Mouse (Mus musculus) hindbrain, embryonic 15.5 days (tissue): ENCODE measurements around the gene Pdlim7. TPM values are rescaled to one million over a fixed set of nuclear protein-coding genes. Genes with fewer than 3 reads are reported as not detected.

ENCODE experiments used
- ATAC-seq: fragments of 200-750 bp; cut with Nextera tagmentation; 2 replicates; pipeline ENCODE4 v1.8.0; 2017; ENCODE audit warnings: low read depth, moderate number of reproducible peaks, moderate TSS enrichment; ENCODE audit not compliant: low FRiP score
- H3K27ac ChIP-seq: fragments of 300-500 bp; sonication (generic); replicated peaks from 2 replicates; pipeline ENCODE4 v1.5.1; 2015; ENCODE audit warnings: mild to moderate bottlenecking, inconsistent platforms
- H3K27me3 ChIP-seq: fragments of 300-500 bp; sonication (generic); 2 replicates; pipeline ENCODE4 v1.6.1; 2015; ENCODE audit warnings: control low read depth, inconsistent platforms
- H3K36me3 ChIP-seq: fragments of 300-500 bp; sonication (generic); 2 replicates; pipeline ENCODE4 v1.6.1; 2015; ENCODE audit warnings: control low read depth, inconsistent platforms
- H3K4me1 ChIP-seq: fragments of 300-500 bp; sonication (generic); replicated peaks from 2 replicates; pipeline ENCODE4 v1.6.1; 2015; ENCODE audit warnings: control low read depth, inconsistent platforms
- H3K4me2 ChIP-seq: fragments of 300-500 bp; sonication (generic); 2 replicates; pipeline ENCODE4 v1.6.1; 2015; ENCODE audit warnings: moderate library complexity, mild to moderate bottlenecking, inconsistent platforms
- H3K4me3 ChIP-seq: fragments of 300-500 bp; sonication (generic); 2 replicates; pipeline ENCODE4 v1.5.1; 2015; ENCODE audit warnings: mild to moderate bottlenecking, inconsistent platforms
- H3K9ac ChIP-seq: fragments of 300-500 bp; sonication (generic); 2 replicates; pipeline ENCODE4 v1.6.1; 2015; ENCODE audit warnings: inconsistent platforms
- H3K9me3 ChIP-seq: fragments of 300-500 bp; sonication (generic); 2 replicates; pipeline ENCODE4 v1.6.1; 2016; ENCODE audit warnings: control low read depth, inconsistent platforms
- WGBS: fragments of 180-500 bp; shearing (Covaris S2); methylation state at CpG from one replicate; pipeline ENCODE4 v1.1.7; 2015; 5-methylcytosine and 5-hydroxymethylcytosine counted together
- polyA plus RNA-seq: library from polyadenylated mRNA; unstranded; fragments of >200 nt; fragmentation: Nextera tagmentation; extraction: Ambion mirVana; gene quantifications from 2 replicates; pipeline ENCODE4 v1.2.1, GENCODE M21; 2015

Gene Pdlim7
- polyA plus RNA-seq, 1 experiment from 2014 or later = 171 TPM

DNA sequence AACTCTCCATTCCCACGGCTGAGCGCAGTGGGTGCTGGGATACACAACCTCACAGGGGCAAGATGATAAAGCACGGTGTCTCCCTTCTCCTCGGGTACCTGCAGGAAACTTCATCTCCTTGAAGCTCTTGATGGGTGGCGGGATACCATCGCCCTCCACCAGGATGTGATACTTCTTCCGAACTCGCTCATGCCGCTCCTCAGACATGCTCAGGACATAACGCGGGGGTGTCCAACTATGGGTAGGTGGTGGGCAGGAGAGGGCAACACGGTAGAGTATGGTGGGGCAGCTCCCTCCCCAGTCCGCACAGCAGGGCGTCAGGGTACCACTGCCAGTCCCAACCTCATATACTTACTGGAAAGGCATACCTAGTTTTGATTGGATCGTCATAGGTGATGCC is 21.7 kb upstream of the Pdlim7 start:
- no peaks in the 10 kb centered on the region for H3K9me3 ChIP-seq
- no peak overlapping the region for H3K27ac ChIP-seq
- H3K4me1 ChIP-seq = peaks cover 19% of the 10 kb centered on the region
- WGBS = 96% methylated on average over 15 of the region's 15 CpGs
- H3K36me3 ChIP-seq = peaks cover 63% of the 10 kb centered on the region
- H3K4me3 ChIP-seq = peak overlapping the region; percentile 72
- H3K27me3 ChIP-seq = no peaks in the 10 kb centered on the region
- peak overlapping the region; percentile 80 for H3K9ac ChIP-seq
- ATAC-seq = no peak
- H3K4me2 ChIP-seq = peak overlapping the region; percentile 93

DNA sequence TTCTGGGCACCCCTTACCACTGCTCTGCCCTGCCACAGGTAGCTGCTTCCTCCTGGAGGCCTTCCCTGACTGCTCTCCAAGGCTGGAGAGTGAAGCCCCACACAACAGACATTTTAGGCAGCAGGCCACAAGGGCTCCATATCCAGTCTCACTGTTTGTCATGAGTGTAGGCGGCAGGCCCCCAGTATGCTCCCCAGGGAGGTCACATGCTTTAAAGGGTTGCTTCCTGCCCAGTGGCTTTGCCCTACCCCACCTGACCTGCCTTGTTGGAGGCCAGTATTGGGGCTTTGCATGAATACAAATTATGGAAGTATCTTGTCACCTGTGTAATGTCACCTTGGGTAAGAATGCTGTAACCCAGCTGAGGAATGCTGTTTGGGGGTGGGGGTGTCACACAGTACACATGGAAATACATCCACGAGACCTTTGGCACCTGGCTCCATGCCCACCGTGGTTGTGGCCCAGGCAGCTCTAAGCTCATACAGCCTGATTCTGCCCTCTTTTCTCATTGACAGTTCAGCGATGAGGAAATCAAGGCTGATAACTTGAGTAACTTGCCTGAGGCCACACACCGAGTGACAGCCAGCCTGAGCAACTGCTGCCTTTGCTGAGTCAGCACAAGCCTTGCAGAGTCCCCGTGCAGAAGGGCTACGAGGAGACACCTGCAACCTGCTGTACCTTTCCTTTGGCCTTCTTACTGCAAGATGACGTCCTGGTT is 15.9 kb upstream of the Pdlim7 start, which contains the start of gene Dok3:
Gene Dok3, minus strand, starts transcription at position 99 of the 718 bp plus-strand sequence.
- no peak for ATAC-seq
- WGBS = 83% methylated on average over 8 of the region's 8 CpGs
- Histone ChIP-seq H3K4me3 (no peak within 1 kb of the TSS), H3K4me2 (no peak within 1 kb of the TSS), H3K9ac (no peak within 1 kb of the TSS), H3K36me3 (peaks cover 43% of the 10 kb centered on the region), H3K27ac (no peak within 1 kb of the TSS), H3K9me3 (no peaks in the 10 kb centered on the region), H3K4me1 (no peaks in the 10 kb centered on the region), H3K27me3 (no peaks in the 10 kb centered on the region)

DNA sequence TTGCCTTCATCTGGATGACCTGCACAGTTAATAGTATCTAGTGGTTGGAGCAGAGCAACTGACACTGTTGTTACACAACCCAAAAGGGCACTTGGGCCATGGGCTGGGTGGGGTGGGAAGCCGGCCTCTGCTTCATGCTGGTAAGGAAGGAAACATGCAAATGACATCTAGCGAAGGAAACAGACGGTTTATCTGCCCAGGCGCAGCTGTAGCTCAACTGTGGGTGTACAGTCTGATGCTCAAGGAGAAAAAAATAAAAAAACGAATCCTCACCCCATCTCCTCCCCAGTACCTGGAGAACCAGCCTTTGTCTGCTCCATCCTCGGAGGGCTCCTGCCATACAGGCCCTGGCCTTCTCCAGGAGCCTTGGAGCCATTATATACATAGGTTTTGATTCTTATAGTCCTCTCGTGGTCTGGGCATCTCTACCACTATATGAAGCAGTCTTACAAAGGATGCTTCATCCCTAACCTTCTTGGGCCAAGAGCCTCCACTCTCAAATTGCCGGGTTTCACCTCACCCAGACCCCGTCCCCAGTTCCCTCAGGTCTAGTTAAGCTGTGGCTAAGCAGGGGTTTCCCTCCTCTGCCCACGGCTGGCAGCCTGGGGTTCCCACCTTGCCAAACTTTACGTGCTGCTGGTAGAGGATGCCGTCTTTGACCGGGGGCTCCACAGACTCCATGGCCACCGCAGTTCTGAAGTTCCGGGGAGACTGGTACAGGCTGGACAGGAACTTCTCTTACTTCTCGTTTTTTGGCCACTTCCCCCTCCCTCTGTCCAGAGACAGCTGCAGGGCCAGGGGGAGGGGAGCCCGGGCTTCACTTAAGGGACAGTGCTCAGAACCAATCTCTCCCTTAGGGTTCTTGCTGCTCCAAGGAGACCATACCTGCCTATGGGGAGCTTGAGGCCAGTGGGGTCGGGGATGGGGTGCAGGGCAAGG is 14.6 kb upstream of the Pdlim7 start:
- Histone ChIP-seq H3K4me3 (no peak overlapping the region), H3K9me3 (no peaks in the 10 kb centered on the region), H3K4me2 (no peak overlapping the region)

DNA sequence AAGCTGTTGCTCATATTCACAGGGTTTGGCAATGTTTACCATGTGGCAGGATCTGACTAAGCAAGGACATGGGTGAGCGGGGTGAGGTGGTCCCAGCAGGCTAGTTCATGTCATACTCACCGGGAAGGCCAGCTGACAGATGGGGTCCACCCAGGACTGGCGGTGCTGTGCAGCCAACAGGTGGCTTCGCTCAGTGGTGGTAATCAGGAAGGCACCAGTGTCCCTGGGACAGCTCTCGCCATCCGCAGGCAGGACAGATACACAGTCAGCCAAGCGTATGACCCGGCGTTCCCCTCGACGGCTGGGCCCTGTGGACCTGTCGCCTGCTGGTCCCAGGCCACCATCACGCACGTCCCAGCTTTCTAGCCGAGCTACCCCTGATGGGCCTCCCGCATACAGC is 13.7 kb upstream of the Pdlim7 start:
- Histone ChIP-seq H3K27ac (no peak overlapping the region), H3K36me3 (peaks cover 27% of the 10 kb centered on the region), H3K9me3 (no peaks in the 10 kb centered on the region), H3K27me3 (no peaks in the 10 kb centered on the region), H3K9ac (no peak overlapping the region), H3K4me3 (no peak overlapping the region), H3K4me2 (no peak overlapping the region), H3K4me1 (no peaks in the 10 kb centered on the region)
- 76% methylated on average over 16 of the region's 16 CpGs for WGBS
- ATAC-seq = 0 out of 2 replicates have a peak, but pooled peaks have one; percentile 12

More for the DNA sequence above, 14.6 kb upstream of the Pdlim7 start:
- ATAC-seq = no peak
- H3K27me3 ChIP-seq = no peaks in the 10 kb centered on the region
- no peaks in the 10 kb centered on the region for H3K4me1 ChIP-seq
- H3K27ac ChIP-seq = no peak overlapping the region
- WGBS = 84% methylated on average over 18 of the region's 18 CpGs
- H3K36me3 ChIP-seq = peaks cover 33% of the 10 kb centered on the region
- H3K9ac ChIP-seq = no peak overlapping the region

DNA sequence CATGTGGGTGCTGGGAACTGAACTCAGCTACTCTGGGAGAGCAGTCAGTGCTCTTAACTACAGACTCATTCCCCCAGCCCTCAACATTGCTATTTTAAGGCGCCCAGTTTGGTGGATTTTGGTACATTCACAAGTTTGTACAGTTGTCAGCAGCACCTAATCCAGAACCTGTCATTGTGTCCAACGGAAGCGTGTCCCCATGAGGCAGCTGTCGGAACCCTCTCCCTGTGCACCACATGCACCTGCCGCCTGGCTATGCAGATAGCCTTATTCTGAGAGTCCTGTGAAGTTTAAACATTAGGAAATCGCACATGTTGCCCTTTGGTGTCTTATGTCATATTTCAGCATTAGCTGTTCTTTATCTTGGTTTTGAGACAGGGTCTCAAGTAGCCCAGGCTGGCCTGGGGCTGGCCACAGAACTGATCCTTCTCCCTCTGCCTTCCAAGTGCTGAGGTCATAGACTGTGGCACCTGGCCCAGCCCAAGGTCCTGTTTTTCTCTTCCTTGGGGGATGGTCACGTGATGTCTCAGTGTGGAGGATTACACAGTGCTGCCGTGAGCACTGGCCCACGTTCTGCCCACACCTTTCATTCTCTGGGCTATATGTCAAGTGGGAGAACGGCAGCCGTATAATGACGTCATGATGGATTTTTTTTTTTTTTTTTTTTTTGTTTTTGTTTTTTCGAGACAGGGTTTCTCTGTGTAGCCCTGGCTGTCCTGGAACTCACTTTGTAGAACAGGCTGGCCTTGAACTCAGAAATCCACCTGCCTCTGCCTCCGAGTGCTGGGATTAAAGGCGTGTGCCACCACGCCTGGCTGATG is 12.5 kb upstream of the Pdlim7 start:
- H3K9ac ChIP-seq = no peak overlapping the region
- 86% methylated on average over 16 of the region's 16 CpGs for WGBS
- ATAC-seq = no peak
- H3K36me3 ChIP-seq = peaks cover 15% of the 10 kb centered on the region
- no peaks in the 10 kb centered on the region for H3K27me3 ChIP-seq
- no peaks in the 10 kb centered on the region for H3K9me3 ChIP-seq
- H3K4me2 ChIP-seq = no peak overlapping the region
- H3K4me1 ChIP-seq = no peaks in the 10 kb centered on the region
- H3K4me3 ChIP-seq = no peak overlapping the region
- H3K27ac ChIP-seq = no peak overlapping the region

DNA sequence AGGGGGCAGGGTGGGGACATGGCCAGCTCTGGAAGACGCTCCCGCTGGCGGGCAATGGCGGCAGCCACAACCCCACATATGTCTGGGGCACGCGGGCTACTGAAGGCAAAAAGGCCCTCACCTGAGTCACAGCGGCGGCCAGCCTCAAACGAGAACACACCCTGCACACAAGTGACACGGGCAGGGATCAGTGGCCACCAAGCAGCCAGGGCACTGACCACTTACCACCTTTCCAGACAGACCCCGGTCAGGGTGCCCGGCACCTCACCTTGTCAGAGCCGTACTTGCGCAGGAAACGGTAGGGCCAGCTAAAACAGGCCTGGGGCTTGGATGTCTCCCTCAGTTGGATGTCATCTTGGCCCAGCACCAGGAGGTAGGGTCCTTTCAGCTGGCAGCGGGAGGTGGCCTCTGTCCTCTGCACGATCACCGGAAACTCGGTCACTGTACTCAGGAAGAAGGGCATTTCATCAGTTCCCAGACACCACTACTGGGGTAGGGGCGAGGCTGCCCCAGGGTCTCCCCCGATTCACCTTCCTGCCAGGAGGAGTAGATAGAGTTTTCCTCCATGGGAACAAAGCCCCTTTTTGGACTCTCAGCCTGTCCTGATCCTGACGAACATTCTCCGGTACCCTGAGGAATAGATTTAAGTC is 10.6 kb upstream of the Pdlim7 start:
- Histone ChIP-seq H3K4me3 (no peak overlapping the region), H3K27ac (no peak overlapping the region), H3K36me3 (no peaks in the 10 kb centered on the region), H3K4me1 (no peaks in the 10 kb centered on the region), H3K27me3 (no peaks in the 10 kb centered on the region), H3K4me2 (no peak overlapping the region), H3K9me3 (no peaks in the 10 kb centered on the region), H3K9ac (no peak overlapping the region)
- WGBS = 90% methylated on average over 23 of the region's 23 CpGs
- ATAC-seq = no peak

DNA sequence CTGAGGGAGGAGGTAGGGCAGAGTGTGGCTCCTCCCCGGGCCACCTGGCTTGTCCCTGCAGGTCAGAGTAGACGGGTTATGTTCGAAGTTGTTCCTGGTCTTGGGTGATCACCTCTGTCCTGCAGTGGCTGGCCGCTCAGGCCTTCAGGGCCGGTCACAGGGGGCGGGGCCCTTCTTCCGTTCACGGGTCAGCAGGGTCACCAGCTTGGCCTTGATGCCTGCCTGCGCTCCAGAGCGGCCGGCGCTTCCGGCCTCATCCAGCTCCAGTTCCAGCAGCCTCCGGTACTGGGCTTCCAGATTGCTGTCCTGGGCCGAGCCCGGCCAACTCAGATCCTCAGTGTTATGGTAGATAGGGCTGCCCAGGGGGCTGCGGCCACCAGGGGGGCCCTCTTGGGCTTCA is 9.8 kb upstream of the Pdlim7 start:
- H3K4me2 ChIP-seq = no peak overlapping the region
- 68% methylated on average over 17 of the region's 17 CpGs for WGBS
- ATAC-seq = no peak
- H3K9ac ChIP-seq = no peak overlapping the region
- no peaks in the 10 kb centered on the region for H3K4me1 ChIP-seq
- H3K36me3 ChIP-seq = no peaks in the 10 kb centered on the region
- H3K9me3 ChIP-seq = no peaks in the 10 kb centered on the region
- no peaks in the 10 kb centered on the region for H3K27me3 ChIP-seq
- no peak overlapping the region for H3K27ac ChIP-seq
- no peak overlapping the region for H3K4me3 ChIP-seq

DNA sequence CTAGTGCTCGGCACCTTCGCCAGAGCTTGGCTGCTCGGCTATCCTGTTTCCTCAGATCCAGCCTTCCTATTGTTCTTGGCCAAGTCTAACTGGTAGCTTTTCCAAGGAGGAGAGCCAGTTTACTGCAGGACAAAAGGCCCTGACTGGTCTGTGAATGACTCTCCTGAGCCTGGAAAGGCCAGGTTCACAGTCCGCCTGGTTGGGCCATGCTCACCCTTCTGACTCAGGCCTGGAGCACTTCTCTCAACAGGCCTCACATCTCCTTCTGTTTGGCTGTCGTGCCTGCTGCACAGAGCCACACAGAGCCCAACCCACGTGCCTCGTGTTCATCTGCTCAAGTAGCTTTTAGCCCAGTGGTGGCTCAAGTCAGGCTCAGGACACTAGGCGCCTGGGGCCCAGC is 9.3 kb upstream of the Pdlim7 start:
- 63% methylated on average over 8 of the region's 8 CpGs for WGBS
- no peak for ATAC-seq
- Histone ChIP-seq H3K4me3 (no peak overlapping the region), H3K4me2 (no peak overlapping the region), H3K4me1 (no peaks in the 10 kb centered on the region), H3K9me3 (no peaks in the 10 kb centered on the region), H3K27ac (no peak overlapping the region), H3K27me3 (no peaks in the 10 kb centered on the region), H3K36me3 (no peaks in the 10 kb centered on the region), H3K9ac (no peak overlapping the region)

DNA sequence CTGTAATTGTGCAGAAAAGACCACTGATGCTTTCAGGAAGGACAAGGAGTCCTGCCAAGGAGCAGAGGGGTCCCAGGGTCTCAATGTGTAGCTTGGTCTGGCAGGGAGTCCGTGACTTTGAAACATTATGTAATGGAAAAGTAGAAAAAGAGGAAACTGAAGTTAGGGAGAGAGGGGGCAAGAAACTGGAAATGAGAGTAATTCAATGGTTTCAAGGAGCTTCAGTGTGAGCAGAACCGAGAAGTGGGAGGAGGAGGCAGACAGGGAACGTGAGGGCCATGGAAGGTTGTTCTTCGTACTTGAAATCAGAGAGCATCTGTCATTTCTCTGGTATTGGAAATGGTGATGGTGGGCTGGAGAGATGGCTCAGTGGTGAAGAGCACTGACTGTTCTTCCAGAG is 6.1 kb upstream of the Pdlim7 start:
- Histone ChIP-seq H3K27ac (no peak overlapping the region), H3K36me3 (no peaks in the 10 kb centered on the region), H3K4me1 (no peaks in the 10 kb centered on the region), H3K4me3 (no peak overlapping the region), H3K9me3 (no peaks in the 10 kb centered on the region), H3K27me3 (no peaks in the 10 kb centered on the region), H3K4me2 (no peak overlapping the region), H3K9ac (no peak overlapping the region)
- WGBS = 83% methylated on average over 4 of the region's 4 CpGs
- no peak for ATAC-seq

DNA sequence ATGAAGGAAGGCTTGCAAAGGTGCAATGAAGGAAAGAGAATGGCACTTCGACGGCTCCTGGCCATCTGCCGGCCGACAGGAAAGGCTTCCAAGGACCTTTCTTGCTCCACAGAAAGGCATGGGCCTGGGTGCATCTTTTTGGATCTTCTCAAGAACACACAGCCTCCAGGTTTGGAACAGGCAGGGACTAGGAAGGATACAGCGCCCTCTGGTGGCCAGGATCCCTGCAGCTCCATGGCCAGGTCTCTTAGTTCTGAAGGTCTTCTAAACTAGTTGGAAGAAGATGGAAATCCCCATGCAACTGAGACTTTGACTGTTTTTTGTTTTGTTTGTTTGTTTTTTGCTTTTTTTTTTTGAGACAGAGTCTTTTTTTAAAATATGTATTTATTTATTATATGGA is 3.5 kb upstream of the Pdlim7 start:
- ATAC-seq = no peak
- no peak overlapping the region for H3K9ac ChIP-seq
- no peak overlapping the region for H3K4me3 ChIP-seq
- no peaks in the 10 kb centered on the region for H3K27me3 ChIP-seq
- peaks cover 13% of the 10 kb centered on the region for H3K4me1 ChIP-seq
- WGBS = 6% methylated on average over 5 of the region's 5 CpGs
- H3K4me2 ChIP-seq = no peak overlapping the region
- H3K27ac ChIP-seq = no peak overlapping the region
- H3K9me3 ChIP-seq = no peaks in the 10 kb centered on the region
- no peaks in the 10 kb centered on the region for H3K36me3 ChIP-seq

DNA sequence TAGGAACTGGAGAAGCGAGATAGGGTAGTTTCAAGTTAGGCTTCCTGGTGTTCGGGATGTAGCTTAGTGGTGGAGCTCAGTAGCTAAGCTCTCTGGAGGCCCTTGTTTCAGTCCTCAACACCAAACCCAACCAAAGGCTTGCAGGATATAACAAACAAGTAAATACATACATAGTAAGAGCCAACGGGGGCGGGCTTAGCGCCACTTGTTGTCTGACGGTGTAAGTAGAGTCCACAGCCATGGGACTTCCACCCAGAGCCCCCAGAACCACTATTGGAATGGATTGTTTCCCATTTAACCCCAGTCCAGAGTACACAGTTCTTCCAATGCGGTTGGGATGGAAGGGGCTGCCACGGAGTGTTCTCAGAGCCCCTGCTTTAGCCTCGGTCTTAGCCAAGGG is 352 bp upstream of the Pdlim7 start:
- H3K27ac ChIP-seq = no peak overlapping the region
- no peaks in the 10 kb centered on the region for H3K36me3 ChIP-seq
- ATAC-seq = no peak
- no peaks in the 10 kb centered on the region for H3K9me3 ChIP-seq
- H3K9ac ChIP-seq = no peak overlapping the region
- 32% methylated on average over 9 of the region's 9 CpGs for WGBS
- H3K27me3 ChIP-seq = no peaks in the 10 kb centered on the region
- peaks cover 30% of the 10 kb centered on the region for H3K4me1 ChIP-seq
- peak overlapping the region; percentile 85 for H3K4me3 ChIP-seq
- peak overlapping the region; percentile 79 for H3K4me2 ChIP-seq
